Mouse (Mus musculus) spleen, postnatal 10 days (tissue): ENCODE results near the gene Vegfd.

Source experiments
- DNase-seq, 2 experiments: peaks; one replicate each; pipeline ENCODE4 v3.0.0; 2021 to 2022; ENCODE audit warnings: low spot score in 2 of 2

The Vegfd gene

GRCm38 (mm10) chrX:164419471-164419939, 46.3 kb downstream of the Vegfd start, which contains the start of gene Piga:
Gene Piga, plus strand, starts transcription at chrX:164419787.
- peak; percentile 80 to 91 for DNase-seq

DNA sequence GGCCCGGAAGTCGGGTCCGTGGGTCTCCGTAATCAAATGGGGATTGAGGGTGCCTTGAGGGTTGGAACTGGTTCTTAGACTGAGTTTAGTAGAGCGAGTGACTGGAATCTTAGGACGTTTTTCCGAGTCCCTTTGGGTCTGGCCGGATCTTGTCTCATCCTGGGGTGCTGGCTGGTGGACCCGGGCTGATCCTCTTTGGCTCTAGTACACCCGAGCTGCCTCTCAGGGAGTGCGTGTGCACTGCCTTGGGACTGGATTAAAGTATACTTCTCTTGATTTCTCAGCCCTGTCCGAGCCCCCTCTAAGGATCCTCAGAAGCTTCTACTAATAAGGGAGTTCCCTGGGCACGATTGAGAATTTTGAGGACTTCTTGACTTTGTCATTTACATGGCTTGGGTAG, 46.8 kb downstream of the Vegfd start:
- DNase-seq: no peak

GRCm38 (mm10) chrX:164420518-164420917, 47.3 kb downstream of the Vegfd start:
- no peak for DNase-seq

DNA sequence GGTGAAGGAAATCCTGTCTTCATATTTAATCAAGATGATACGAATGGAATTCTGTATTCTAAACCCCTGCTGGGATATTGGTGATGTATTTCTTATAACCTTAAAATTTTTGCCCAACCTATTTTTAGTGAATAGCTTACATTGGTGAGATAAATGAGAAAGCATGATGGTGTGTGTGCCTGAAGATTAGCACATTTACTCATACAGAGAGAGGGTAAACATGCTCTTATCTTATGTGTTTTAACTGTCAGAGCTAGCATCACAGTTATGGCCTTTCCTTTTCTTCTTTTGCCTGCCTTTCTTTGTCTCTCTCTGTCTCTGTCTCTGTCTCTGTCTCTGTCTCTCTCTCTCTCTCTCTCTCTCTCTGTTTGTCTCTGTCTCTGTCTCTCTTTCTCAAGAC, 51.6 kb downstream of the Vegfd start:
- DNase-seq: no peak

DNA sequence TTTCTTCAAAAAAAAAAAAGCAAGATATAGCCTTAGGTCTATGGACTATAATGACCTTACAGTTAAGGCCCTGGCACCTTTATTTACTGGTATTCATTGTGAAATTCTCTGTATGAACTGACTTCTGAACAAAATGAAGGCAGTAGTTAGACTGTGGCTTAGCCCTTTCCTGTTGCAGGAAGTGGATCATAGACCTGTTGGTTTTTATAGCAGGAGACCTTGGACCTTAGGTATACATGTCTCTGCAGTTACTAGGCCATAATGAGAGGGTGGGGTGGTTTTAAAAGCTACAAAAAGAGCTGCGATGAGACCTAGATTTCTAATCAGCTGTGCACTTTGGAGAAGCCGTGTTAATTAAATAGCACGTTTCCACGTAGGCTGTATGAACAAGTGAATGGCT, 54.1 kb downstream of the Vegfd start:
- no peak for DNase-seq

DNA sequence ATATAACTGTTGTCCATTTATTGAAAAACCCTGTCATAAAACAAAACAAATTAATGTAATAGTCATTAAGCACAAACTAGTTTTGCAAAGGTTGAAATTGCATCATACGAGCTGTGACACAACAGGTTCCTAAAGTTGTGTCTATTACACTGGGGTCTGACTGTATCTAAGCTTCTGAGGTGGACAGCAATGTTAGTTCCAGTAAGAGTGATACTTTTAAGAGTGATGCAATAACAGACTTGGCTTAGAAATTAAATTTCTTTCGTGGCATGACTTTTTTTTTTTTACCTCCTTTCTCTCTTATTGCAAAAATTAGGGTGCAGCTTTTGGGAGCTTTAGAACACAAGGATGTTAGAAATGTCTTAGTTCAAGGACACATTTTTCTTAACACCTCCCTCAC, 55.0 kb downstream of the Vegfd start:
- no peak for DNase-seq

GRCm38 (mm10) chrX:164430621-164431020, 57.4 kb downstream of the Vegfd start:
- no peak for DNase-seq

GRCm38 (mm10) chrX:164431133-164431532, 58.0 kb downstream of the Vegfd start:
- DNase-seq: no peak

DNA sequence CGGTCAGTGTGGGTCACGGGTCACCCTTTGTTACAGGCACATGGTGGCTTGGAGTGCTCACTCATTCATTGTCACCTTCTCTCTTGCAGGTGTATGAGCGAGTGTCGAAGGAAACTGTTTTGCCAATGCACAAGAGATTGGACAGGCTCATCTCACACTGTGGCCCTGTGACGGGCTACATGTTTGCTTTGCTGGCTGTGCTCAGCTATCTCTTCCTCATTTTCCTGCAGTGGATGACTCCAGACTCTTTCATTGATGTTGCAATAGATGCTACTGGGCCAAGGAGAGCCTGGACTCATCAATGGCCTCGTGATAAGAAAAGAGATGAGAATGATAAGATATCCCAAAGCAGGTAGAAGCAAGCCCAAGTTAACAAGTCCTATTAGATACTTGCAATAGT, 58.4 kb downstream of the Vegfd start:
- DNase-seq: no peak

- no peak for DNase-seq
Observed at GRCm38 (mm10) chrX:164432682-164433081, 59.5 kb downstream of the Vegfd start.

DNA sequence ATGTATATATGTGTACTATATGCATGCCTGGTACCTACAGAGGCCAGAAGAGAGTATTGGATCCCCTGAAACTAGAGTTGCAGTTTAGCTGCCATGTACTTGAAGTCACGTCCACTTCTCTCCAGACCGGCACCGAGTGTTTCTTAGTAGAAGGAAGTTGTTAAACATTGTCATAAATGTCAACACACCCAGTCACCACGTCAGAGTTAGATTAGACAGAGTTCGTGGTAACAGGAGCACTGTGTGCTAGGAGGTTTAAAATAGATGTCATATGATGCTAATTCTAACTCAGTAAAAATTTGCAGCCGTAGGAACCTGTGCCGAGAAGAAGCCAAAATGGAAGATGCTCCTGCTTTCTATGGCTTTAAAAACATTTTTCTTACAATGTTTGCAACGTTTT, 63.5 kb downstream of the Vegfd start, which contains the start of gene Asb11:
Gene Asb11 (plus strand): TSS at position 286 of the 400 bp plus-strand sequence.
- DNase-seq: no peak

DNA sequence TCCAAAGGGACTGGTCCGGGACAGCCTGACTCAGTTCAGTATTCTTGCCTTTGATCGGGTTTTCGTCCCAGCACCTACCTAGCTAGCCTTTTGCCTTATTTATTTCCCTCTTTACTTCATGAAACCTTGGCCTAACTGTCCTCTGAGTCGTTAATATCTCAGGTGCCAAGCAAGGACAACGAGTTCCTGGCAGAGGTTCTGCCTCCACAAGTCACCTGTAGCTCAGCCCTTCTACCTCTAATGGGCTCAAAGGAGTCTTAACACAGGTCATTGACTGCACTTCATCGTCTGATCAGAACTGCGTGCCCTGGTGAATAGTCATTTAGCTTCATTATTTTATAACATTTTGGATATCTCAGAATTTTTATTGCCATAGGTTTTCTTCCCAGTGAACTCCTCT, 66.3 kb downstream of the Vegfd start:
- no peak for DNase-seq

GRCm38 (mm10) chrX:164440140-164440539, 67.0 kb downstream of the Vegfd start:
- DNase-seq: no peak

DNA sequence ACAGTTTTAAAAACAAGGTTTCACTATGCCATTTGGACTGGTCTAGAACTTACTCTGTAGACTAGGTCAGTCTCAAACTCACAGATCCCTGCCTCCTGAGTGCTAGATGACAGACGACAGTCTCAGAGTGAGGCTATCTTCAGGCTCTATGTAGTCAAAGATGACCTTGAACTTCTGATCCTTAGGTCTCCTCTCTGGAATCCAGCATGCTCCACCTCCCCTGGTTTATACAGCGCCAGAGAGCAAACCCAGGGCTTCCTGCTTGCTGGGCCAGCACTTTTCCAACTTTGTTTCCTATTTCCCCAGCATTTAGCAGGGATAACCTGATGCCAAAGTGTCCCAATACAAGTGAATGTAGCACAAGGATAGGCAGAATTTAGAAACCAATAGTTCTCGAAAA, 67.5 kb downstream of the Vegfd start:
- no peak for DNase-seq

DNA sequence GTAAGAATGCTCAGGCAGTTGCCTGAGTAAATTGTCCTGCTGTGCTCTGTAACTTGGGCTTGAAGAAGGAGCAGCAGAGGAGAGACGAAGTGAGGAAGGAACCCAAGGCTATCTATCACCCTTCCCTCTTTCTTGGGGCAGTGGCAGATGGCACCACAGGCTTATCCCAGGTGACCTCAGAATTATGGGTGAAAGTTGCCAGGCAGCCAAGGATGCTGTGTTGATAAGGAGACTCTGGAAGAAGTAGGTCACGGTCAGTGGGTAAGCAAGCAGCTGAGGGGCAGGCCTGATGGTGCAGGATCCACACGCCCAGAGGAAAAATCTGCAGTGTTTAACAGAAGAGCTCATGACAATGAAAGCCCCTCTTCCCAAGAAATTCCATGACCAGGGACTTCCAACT, 68.1 kb downstream of the Vegfd start:
- DNase-seq: no peak

- no peak for DNase-seq
Observed at GRCm38 (mm10) chrX:164445601-164446000, 72.4 kb downstream of the Vegfd start.

- DNase-seq: peak in 1 of 2 experiments; percentile 48
Observed at GRCm38 (mm10) chrX:164446106-164446551, 73.0 kb downstream of the Vegfd start.

DNA sequence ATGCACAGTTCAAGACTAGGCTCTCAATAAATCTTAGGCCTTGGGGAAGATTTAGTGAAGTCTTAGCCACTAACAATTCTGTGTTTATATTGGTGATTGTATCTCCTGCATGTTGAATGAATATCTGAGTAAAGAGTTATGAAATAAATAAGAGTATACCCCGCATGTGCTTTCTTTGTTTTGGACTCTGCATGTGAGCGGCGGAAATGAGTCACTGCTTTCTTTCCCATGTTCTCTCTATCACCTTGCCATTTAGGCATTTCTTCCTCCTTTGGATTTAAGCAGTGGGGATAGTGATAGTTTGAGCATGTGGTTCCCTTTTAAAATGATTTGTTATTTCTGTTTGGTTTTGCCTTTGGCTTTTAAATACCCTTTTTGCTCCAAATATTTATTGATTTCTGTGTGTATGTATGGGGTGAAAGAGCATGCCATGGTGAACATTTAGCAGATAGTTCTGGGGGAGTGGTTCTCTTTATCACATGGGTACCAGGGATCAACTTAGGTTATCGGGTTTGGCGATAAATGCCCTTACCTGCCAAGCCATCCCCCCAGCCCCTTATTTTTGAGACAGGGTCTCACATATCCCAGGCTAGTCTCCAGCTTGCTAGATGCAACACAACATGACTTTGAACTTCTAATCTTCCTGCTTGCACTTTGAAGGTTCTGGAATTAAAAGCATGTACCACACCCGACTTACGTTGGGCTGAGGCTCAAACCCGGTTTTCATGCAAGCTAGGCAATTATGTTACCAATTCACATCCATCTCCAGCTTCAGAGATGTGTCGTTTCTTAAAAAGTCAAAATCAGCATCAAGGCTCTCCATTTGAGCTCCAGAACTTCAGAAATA, 73.9 kb downstream of the Vegfd start:
- DNase-seq: no peak

GRCm38 (mm10) chrX:164447682-164448071, 74.5 kb downstream of the Vegfd start:
- DNase-seq: no peak

DNA sequence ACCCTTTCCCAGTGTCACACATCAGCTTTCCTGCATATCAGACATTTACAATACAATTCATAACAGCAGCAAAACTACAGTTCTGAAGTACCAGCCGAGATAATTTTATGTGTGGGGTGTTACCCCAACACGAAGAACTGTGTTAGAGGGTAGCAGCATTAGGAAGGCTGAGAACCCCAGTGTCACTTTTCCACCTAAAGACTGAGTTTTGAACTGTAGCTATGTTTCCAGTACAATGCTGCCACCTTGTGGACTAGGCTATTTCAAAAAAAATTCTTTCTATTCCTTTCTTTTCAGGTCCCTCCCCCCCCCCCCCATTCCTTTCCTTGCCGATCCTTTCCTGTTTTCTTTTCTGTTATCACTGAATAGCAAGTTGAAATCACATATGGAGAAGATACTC, 76.0 kb downstream of the Vegfd start:
- peak in 1 of 2 experiments; percentile 29 for DNase-seq
